Mouse (Mus musculus) stomach, embryonic 15.5 days (tissue): Measurements from ENCODE around the gene Zfp974. TPM values are rescaled to one million over a fixed set of nuclear protein-coding genes. Genes with fewer than 3 reads are reported as not detected.
"Not testable (repeated sequence)": the region's sequence is repeated elsewhere in the genome, so short reads cannot be mapped to it uniquely, and the experiment has no call there.

Source experiments
- ATAC-seq: fragments of 200-750 bp; cut with Nextera tagmentation; 2 replicates; pipeline ENCODE4 v1.8.0; 2017; ENCODE audit warnings: low read depth, moderate number of reproducible peaks, moderate TSS enrichment; ENCODE audit not compliant: insufficient read depth, low FRiP score
- H3K27ac ChIP-seq: fragments of 300-500 bp; sonication (generic); 2 replicates; pipeline ENCODE4 v1.5.1; 2015; ENCODE audit warnings: mild to moderate bottlenecking, inconsistent platforms
- H3K27me3 ChIP-seq: fragments of 300-500 bp; sonication (generic); replicated peaks from 2 replicates; pipeline ENCODE4 v1.6.1; 2015; ENCODE audit warnings: inconsistent platforms
- H3K36me3 ChIP-seq: fragments of 300-500 bp; sonication (generic); 2 replicates; pipeline ENCODE4 v1.6.1; 2015; ENCODE audit warnings: inconsistent platforms
- H3K4me1 ChIP-seq: fragments of 300-500 bp; sonication (generic); 2 replicates; pipeline ENCODE4 v1.6.1; 2015; ENCODE audit warnings: inconsistent platforms
- H3K4me2 ChIP-seq: fragments of 300-500 bp; sonication (generic); 2 replicates; pipeline ENCODE4 v1.6.1; 2015; ENCODE audit warnings: mild to moderate bottlenecking, inconsistent platforms
- H3K4me3 ChIP-seq: fragments of 300-500 bp; sonication (generic); replicated peaks from 2 replicates; pipeline ENCODE4 v1.5.1; 2015; ENCODE audit warnings: inconsistent platforms
- H3K9ac ChIP-seq: fragments of 300-500 bp; sonication (generic); 2 replicates; pipeline ENCODE4 v1.6.1; 2015; ENCODE audit warnings: inconsistent platforms
- H3K9me3 ChIP-seq: fragments of 300-500 bp; sonication (generic); 2 replicates; pipeline ENCODE4 v1.6.1; 2016; ENCODE audit warnings: inconsistent platforms
- WGBS: fragments of 180-500 bp; shearing (Covaris S2); methylation state at CpG from one replicate; pipeline ENCODE4 v1.1.7; 2015; 5-methylcytosine and 5-hydroxymethylcytosine counted together
- polyA plus RNA-seq: library from polyadenylated mRNA; unstranded; fragments of >200 nt; fragmentation: Nextera tagmentation; extraction: Ambion mirVana; gene quantifications from 2 replicates; pipeline ENCODE4 v1.2.1, GENCODE M21; 2015

Zfp974 gene
- 9.4 and 10.3 TPM in 2 replicates for polyA plus RNA-seq

DNA sequence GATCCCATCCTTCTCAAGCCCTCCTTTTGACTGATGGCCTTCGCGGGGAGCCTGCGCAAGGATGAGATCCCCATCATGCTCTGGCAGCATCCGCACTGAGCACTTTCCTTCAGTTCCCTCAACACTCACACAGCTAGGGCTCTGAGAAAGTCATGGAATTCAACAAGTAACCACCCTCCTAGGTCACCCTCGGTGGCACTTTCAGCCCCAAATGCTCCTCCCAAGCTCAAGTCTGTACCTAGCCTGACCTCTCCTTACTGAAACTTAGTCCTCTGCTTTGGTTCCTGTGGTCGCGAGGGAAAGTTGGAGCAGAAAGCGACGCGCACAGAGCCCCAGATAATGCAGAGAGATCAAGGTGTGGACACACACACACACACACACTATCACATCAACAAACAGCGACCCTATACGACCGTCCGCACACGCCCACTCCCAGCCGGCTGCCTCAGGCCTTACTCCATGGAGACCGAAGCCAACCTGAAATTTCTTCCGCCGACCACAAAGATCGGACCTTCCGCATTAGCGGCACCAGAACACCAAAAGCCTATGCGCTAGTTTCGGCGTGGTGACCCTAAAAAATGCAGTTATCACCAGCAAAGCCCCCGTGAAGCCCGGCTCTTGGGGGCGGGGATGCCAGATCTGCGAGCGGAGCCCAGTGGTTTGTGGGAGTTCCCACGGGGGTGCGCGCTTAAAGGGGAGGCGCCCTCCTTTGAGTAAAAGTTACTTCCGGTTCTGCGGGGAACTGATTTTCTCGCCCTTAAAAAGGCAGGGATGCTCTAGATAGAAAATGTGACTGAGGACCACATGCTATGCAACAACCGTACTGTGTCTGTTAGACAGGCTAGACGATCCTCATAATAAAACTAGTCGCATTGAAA lies at the start of gene Zfp974:
Gene Zfp974 (minus strand): TSS at position 643 of the 878 bp plus-strand sequence.
- H3K4me2 ChIP-seq, result peak within 1 kb of the TSS; percentile 74
- whole genome bisulfite sequencing, result 3% methylated on average over 40 of the region's 40 CpGs
- ATAC-seq, result peak; percentile 87; the same call in 1 of the 2 replicates
- H3K9me3 ChIP-seq, result no peaks in the 10 kb centered on the region
- H3K36me3 ChIP-seq, result no peaks in the 10 kb centered on the region; the same call in 1 of the 2 replicates
- peak within 1 kb of the TSS; percentile 57 for H3K4me3 ChIP-seq
- 0 out of 2 replicates have a peak, but pooled peaks cover 6% of the 10 kb centered on the region for H3K4me1 ChIP-seq
- H3K9ac ChIP-seq, result peak within 1 kb of the TSS; percentile 46; the same call in 1 of the 2 replicates
- H3K27ac ChIP-seq, result 0 out of 2 replicates have a peak within 1 kb of the TSS, but pooled peaks have one; percentile 17
- H3K27me3 ChIP-seq, result no peaks in the 10 kb centered on the region

DNA sequence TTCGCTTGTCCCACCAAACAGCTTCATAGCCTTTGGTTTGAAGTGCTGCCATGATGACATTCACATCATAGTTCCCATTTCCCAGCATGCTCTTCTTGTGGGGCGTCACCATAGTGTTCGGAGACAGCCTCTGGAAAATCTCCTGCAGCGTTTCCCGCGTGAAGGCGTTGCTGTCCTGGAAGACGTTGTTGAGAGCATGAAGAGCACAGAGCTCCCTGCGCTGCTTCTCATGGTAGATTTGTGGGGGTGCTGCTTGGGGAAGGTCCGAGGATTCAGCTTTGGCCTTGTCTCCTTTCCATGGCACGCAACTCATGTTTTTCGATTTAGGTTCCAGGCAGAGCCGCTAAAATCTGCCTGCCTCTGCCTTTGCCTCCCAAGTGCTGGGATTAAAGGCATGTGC lies 20.2 kb upstream of the Zfp974 start:
- H3K4me2 ChIP-seq, H3K27ac ChIP-seq, H3K36me3 ChIP-seq, H3K4me1 ChIP-seq, H3K9ac ChIP-seq, H3K9me3 ChIP-seq, H3K4me3 ChIP-seq, ATAC-seq, H3K27me3 ChIP-seq: not testable (repeated sequence)
- WGBS, result 92% methylated on average over 13 of the region's 13 CpGs

DNA sequence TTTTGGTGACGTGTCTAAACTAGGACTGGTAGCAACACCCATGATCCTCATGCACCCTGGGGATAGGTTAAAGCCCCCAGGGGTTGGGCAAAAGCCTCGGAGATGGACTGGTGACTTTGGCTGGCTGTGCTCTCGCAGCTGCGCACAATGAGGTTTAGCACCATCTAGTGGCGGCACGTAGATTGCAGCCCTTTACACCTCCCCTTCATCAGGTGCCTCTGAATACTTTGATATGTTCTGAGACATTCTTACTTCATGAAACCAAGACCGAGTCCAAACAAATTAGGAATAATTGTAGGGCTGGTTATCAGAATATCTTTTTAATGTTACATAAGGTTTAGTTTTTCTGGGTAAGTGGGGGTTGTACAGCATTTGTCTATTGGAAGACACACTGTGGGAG lies 12.6 kb upstream of the Zfp974 start:
- H3K9me3 ChIP-seq, H3K36me3 ChIP-seq, H3K9ac ChIP-seq, H3K4me2 ChIP-seq, H3K27ac ChIP-seq, H3K4me1 ChIP-seq, H3K4me3 ChIP-seq, H3K27me3 ChIP-seq, ATAC-seq: not testable (repeated sequence)
- 44% methylated on average over 5 of the region's 7 CpGs for WGBS

DNA sequence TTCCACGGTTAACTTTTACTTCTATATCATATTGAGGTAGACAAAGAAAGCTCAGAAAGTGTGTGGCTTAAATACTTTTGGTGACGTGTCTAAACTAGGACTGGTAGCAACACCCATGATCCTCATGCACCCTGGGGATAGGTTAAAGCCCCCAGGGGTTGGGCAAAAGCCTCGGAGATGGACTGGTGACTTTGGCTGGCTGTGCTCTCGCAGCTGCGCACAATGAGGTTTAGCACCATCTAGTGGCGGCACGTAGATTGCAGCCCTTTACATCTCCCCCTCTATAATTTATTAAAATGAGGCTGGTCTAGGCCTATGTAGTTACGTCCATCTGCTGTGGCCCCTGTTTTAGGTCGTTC lies 4.5 kb upstream of the Zfp974 start:
- 0% methylated on average over 1 of the region's 9 CpGs for whole genome bisulfite sequencing
- H3K4me2 ChIP-seq, result peak overlapping the region; percentile 50
- not testable (repeated sequence) for ATAC-seq, H3K9me3 ChIP-seq, H3K36me3 ChIP-seq, H3K9ac ChIP-seq, H3K27me3 ChIP-seq, H3K4me1 ChIP-seq, H3K27ac ChIP-seq
- peak overlapping the region; percentile 22 for H3K4me3 ChIP-seq

DNA sequence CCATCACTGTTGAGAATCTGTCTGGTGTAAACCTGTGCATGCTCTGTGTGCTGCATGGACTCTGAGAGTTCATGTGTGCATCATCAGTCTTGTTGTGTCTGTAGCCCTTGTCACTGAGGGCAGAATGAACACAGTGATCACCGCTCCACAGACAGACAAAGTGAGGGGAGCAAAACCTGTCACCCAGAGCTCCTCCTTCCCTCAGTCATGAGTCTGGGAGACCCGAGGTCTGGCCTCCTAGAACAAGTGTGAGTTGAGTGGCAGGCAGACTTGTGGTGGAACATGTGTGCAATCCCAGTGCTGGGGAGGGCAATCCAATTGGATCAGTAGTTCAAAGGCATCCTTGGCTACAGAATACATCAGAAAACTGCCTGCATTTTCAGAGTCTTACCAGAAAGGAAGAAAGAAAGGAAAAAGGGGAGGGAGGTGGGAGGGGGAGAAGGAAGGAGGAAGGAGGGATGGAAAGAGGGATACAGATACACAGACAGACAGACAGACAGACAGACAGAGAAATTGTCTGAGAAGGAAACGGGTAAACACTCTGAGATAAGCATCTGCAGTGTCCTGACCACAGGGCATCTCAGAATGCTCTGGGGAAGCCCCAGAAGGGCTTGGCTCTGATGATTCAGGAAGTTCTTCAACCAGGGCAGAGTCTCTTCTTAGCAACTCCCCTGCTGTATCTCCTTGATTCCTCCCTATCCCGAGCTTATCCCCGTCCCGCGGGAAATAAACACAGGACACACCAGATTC lies 4.0 kb upstream of the Zfp974 start:
- no peaks in the 10 kb centered on the region for H3K27me3 ChIP-seq
- no peak for ATAC-seq
- H3K4me3 ChIP-seq, result peak overlapping the region; percentile 22
- H3K4me2 ChIP-seq, result peak overlapping the region; percentile 50
- H3K4me1 ChIP-seq, result 0 out of 2 replicates have a peak, but pooled peaks cover 6% of the 10 kb centered on the region
- H3K9me3 ChIP-seq, result no peaks in the 10 kb centered on the region
- 0 out of 2 replicates have a peak overlapping the region, but pooled peaks have one; percentile 6 for H3K9ac ChIP-seq
- no peaks in the 10 kb centered on the region for H3K36me3 ChIP-seq
- no peak overlapping the region for H3K27ac ChIP-seq
- 16% methylated on average over 7 of the region's 7 CpGs for WGBS

DNA sequence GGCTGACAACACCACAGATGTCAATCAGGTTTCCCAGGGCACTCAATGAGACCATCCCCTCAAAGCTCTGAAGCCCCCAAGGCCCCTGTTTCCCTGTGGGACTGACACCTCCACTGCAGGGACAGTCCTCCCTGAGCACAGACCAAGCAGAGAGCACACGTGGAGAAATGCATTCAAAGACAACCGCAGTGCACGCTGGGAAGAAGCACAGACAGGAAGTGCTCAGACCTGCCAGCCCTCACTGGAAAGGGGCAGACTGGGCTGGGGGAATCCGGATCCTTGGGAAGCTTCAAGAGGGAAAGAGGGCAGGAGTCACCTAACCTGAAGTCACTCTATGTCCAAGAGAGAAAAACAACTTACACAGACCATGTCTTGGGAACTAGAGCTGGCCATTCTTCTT lies 2.2 kb downstream of the Zfp974 start:
- not testable (repeated sequence) for ATAC-seq, H3K36me3 ChIP-seq, H3K4me2 ChIP-seq, H3K4me1 ChIP-seq, H3K9ac ChIP-seq, H3K9me3 ChIP-seq, H3K27me3 ChIP-seq, H3K27ac ChIP-seq, H3K4me3 ChIP-seq
- 43% methylated on average over 4 of the region's 4 CpGs for WGBS

DNA sequence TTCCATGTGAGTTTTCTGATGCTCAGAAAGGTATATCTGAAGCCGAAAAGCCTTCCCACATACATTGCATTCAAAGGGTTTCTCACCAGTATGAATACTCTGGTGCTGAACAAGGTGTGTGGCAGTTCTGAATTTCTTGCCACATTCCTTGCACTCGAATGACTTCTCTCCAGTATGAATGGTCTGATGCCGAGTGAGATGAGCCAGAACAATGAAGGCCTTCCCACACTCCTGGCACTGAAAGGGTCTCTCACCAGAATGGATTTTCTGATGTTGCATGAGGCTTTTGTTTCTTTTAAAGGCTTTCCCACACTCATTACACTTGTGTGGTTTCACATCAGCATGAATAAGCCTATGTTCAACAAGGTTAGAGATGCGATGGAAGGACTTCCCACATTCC lies 18.3 kb downstream of the Zfp974 start:
- H3K9ac ChIP-seq, H3K27me3 ChIP-seq, H3K4me3 ChIP-seq, ATAC-seq, H3K27ac ChIP-seq, H3K9me3 ChIP-seq, H3K4me1 ChIP-seq, H3K4me2 ChIP-seq: not testable (repeated sequence)
- peaks cover 18% of the 10 kb centered on the region for H3K36me3 ChIP-seq
- WGBS, result 87% methylated on average over 4 of the region's 4 CpGs

DNA sequence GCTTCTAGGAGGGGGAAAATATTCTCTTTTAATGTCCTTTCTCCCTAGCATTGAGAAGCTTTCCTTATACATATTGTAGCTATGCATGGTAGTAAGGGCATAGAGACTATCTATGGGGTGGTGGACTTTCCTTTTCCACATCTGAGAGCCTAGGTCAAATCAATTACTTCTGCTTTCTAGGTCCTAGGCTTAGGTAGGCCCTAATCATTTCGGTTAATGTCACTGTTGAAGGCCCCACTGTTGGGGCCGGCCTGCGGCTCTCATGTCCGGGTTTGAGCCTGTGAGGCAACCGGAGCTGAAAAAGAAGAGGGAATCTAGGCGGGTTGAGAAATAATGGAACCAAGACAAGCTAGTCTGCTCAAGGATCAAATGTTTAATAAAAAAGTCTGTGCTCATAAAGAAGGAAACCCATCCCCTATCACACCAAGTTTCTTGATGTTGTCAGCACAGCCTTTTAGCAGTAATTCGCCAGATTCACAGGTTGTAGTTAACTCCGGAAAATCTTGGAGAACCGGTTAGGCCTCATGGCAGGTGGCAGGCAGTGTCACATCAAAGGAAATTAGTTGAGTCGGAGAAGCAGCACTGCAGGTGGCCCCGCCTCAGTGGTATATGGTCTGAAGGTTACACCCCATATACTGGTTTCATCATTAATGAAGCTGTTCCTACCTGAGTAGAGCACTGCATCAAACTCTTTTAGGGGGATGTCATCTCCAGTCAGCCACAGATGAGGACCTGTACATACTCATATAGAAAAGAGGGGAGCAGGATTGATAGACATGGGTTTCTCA lies 24.0 kb downstream of the Zfp974 start:
- Histone ChIP-seq H3K9me3 (no peaks in the 10 kb centered on the region), H3K36me3 (peaks cover 4% of the 10 kb centered on the region; the same call in 1 of the 2 replicates), H3K9ac (no peak overlapping the region), H3K27ac (peak overlapping the region; percentile 31; the same call in 1 of the 2 replicates), H3K4me1 (no peaks in the 10 kb centered on the region), H3K27me3 (no peaks in the 10 kb centered on the region), H3K4me2 (no peak overlapping the region), H3K4me3 (no peak overlapping the region)
- no peak for ATAC-seq
- WGBS, result 67% methylated on average over 11 of the region's 11 CpGs

DNA sequence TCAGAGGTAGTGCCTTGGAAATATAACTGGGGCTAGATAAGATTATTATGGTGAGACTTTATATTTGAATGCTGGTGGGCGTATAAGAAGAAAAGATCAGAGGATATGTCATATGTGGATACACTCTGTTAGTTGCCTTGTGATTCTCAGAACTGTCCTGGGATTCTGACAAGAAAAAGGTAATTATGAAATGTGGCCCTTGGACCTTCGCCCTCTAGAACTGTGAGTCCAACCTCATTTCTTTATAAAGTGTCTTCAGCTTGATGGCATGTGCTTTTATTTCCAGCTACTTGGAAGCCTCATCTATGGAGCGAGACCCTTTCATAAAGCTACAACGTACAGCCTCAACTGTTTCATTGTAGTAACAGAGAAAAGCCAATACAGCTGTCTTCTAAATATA lies 28.7 kb downstream of the Zfp974 start:
- no peaks in the 10 kb centered on the region for H3K36me3 ChIP-seq
- H3K27me3 ChIP-seq, result no peaks in the 10 kb centered on the region
- no peaks in the 10 kb centered on the region for H3K4me1 ChIP-seq
- no peak overlapping the region for H3K4me3 ChIP-seq
- WGBS, result 93% methylated on average over 4 of the region's 4 CpGs
- no peak overlapping the region for H3K4me2 ChIP-seq
- no peaks in the 10 kb centered on the region for H3K9me3 ChIP-seq
- no peak overlapping the region for H3K27ac ChIP-seq
- no peak for ATAC-seq
- no peak overlapping the region for H3K9ac ChIP-seq

DNA sequence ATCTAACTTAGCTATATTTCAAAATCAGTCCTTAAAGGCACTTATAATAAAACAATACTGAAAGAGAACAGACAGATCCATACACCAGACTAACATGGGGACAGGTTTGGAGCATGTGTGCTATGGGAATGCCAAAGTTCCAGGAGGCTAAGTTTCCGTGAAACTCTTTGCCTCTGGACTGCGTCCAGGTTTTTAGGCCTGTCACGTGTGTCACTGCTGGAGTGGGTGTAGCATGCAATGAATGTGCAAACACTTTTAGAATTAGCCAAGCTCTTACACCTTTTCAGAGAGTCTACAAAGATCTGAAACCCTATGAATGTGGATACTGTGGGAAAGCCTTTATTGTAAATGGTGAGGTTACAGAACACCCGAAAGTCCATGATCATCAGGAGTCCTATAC lies 47.5 kb downstream of the Zfp974 start:
- no peak overlapping the region for H3K27ac ChIP-seq
- no peaks in the 10 kb centered on the region for H3K27me3 ChIP-seq
- peaks cover 36% of the 10 kb centered on the region for H3K36me3 ChIP-seq
- no peak for ATAC-seq
- H3K4me2 ChIP-seq, result no peak overlapping the region
- no peak overlapping the region for H3K4me3 ChIP-seq
- 93% methylated on average over 4 of the region's 4 CpGs for WGBS
- H3K9ac ChIP-seq, result no peak overlapping the region
- no peaks in the 10 kb centered on the region for H3K9me3 ChIP-seq
- H3K4me1 ChIP-seq, result no peaks in the 10 kb centered on the region

DNA sequence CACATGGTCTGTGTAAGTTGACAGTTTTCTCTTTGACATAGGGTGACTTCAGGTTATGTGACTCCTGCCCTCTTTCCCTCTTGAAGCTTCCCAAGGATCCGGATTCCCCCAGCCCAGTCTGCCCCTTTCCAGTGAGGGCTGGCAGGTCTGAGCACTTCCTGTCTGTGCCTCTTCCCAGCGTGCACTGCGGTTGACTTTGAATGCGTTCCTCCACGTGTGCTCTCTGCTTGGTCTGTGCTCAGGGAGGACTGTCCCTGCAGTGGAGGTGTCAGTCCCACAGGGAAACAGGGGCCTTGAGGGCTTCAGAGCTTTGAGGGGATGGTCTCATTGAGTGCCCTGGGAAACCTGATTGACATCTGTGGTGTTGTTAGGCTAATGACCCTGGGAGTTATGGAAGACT lies 66.7 kb downstream of the Zfp974 start:
- not testable (repeated sequence) for ATAC-seq, H3K27ac ChIP-seq, H3K9me3 ChIP-seq, H3K4me3 ChIP-seq, H3K27me3 ChIP-seq, H3K4me2 ChIP-seq, H3K4me1 ChIP-seq, H3K9ac ChIP-seq
- peaks cover 19% of the 10 kb centered on the region for H3K36me3 ChIP-seq
- 84% methylated on average over 5 of the region's 5 CpGs for WGBS
